Mouse (Mus musculus): ENCODE data around the gene Rtf1. TPM values are rescaled to one million over a fixed set of nuclear protein-coding genes. Genes with fewer than 3 reads are reported as not detected.

Gene Rtf1
- polyA plus RNA-seq, 2 experiments: 32.3 to 33.2 TPM

GRCm38 (mm10) chr2:119760251-119760650 is 85.4 kb downstream of the Rtf1 start, which contains the start of gene Ltk:
Gene Ltk, minus strand, starts transcription at chr2:119760431.
- no peak for TF ChIP-seq POLR2A (IDR thresholded peaks at IDR 0.05; ENCODE audit: borderline replicate concordance, extremely low read depth, insufficient read depth, insufficient read length)
- Histone ChIP-seq H3K4me1 (ENCODE audit: control insufficient read depth, insufficient read depth, low read length) (peaks cover 9% of the 10 kb centered on the region), H3K9ac (ENCODE audit: low read depth, low read length, severe bottlenecking) (no peak within 1 kb of the TSS), H3K36me3 (ENCODE audit: control insufficient read depth, insufficient read depth, low read length) (peaks cover 16% of the 10 kb centered on the region), H3K4me3 (replicated peaks; ENCODE audit: low read length) (0 out of 2 replicates have a peak within 1 kb of the TSS, but pooled peaks have one; percentile 57), H3K9me3 (ENCODE audit: control insufficient read depth, low read length) (no peaks in the 10 kb centered on the region), H3K27ac (replicated peaks; ENCODE audit: low read depth, low read length) (no peak within 1 kb of the TSS), H3K27me3 (ENCODE audit: control insufficient read depth, insufficient read depth, low read length) (peaks cover 47% of the 10 kb centered on the region), H3K4me2 (replicated peaks; ENCODE audit: low read depth, low read length, severe bottlenecking) (peak within 1 kb of the TSS; percentile 100; the same call in 1 of the 2 replicates)
- 10% methylated on average over 9 of the region's 9 CpGs for WGBS
- ATAC-seq (ENCODE audit: low FRiP score, low read depth) (no peak), DNase-seq (ENCODE audit: low spot score) (no peak)

GRCm38 (mm10) chr2:119762276-119762675 is 87.4 kb downstream of the Rtf1 start:
- WGBS: 70% methylated on average over 1 of the region's 1 CpGs
- Histone ChIP-seq H3K4me2 (replicated peaks; ENCODE audit: low read depth, low read length, severe bottlenecking) (no peak overlapping the region), H3K9me3 (ENCODE audit: control insufficient read depth, low read length) (no peaks in the 10 kb centered on the region), H3K27me3 (ENCODE audit: control insufficient read depth, insufficient read depth, low read length) (peaks cover 34% of the 10 kb centered on the region), H3K9ac (ENCODE audit: low read depth, low read length, severe bottlenecking) (no peak overlapping the region), H3K4me1 (ENCODE audit: control insufficient read depth, insufficient read depth, low read length) (peaks cover 9% of the 10 kb centered on the region), H3K27ac (replicated peaks; ENCODE audit: low read depth, low read length) (no peak overlapping the region), H3K36me3 (ENCODE audit: control insufficient read depth, insufficient read depth, low read length) (peaks cover 26% of the 10 kb centered on the region), H3K4me3 (replicated peaks; ENCODE audit: low read length) (no peak overlapping the region)
- no peak for ATAC-seq (ENCODE audit: low FRiP score, low read depth)
- no peak for TF ChIP-seq POLR2A (IDR thresholded peaks at IDR 0.05; ENCODE audit: borderline replicate concordance, extremely low read depth, insufficient read depth, insufficient read length)
- DNase-seq (ENCODE audit: low spot score): no peak

GRCm38 (mm10) chr2:119763924-119764323 is 89.1 kb downstream of the Rtf1 start:
- WGBS: 63% methylated on average over 4 of the region's 4 CpGs
- H3K27me3 ChIP-seq (ENCODE audit: control insufficient read depth, insufficient read depth, low read length): peaks cover 18% of the 10 kb centered on the region
- no peak overlapping the region for H3K9ac ChIP-seq (ENCODE audit: low read depth, low read length, severe bottlenecking)
- no peak overlapping the region for H3K4me2 ChIP-seq (replicated peaks; ENCODE audit: low read depth, low read length, severe bottlenecking)
- H3K4me3 ChIP-seq (replicated peaks; ENCODE audit: low read length): no peak overlapping the region
- H3K4me1 ChIP-seq (ENCODE audit: control insufficient read depth, insufficient read depth, low read length): no peaks in the 10 kb centered on the region
- DNase-seq (ENCODE audit: low spot score) (no peak), ATAC-seq (ENCODE audit: low FRiP score, low read depth) (no peak)
- no peak for TF ChIP-seq POLR2A (IDR thresholded peaks at IDR 0.05; ENCODE audit: borderline replicate concordance, extremely low read depth, insufficient read depth, insufficient read length)
- peaks cover 39% of the 10 kb centered on the region for H3K36me3 ChIP-seq (ENCODE audit: control insufficient read depth, insufficient read depth, low read length)
- no peak overlapping the region for H3K27ac ChIP-seq (replicated peaks; ENCODE audit: low read depth, low read length)
- no peaks in the 10 kb centered on the region for H3K9me3 ChIP-seq (ENCODE audit: control insufficient read depth, low read length)

GRCm38 (mm10) chr2:119767246-119767645 is 92.4 kb downstream of the Rtf1 start:
- 93% methylated on average over 6 of the region's 6 CpGs for WGBS
- no peak for TF ChIP-seq POLR2A (IDR thresholded peaks at IDR 0.05; ENCODE audit: borderline replicate concordance, extremely low read depth, insufficient read depth, insufficient read length)

More at GRCm38 (mm10) chr2:119767246-119767645, 92.4 kb downstream of the Rtf1 start:
- Histone ChIP-seq H3K4me3 (replicated peaks; ENCODE audit: low read length) (no peak overlapping the region), H3K4me2 (replicated peaks; ENCODE audit: low read depth, low read length, severe bottlenecking) (no peak overlapping the region), H3K27ac (replicated peaks; ENCODE audit: low read depth, low read length) (no peak overlapping the region), H3K36me3 (ENCODE audit: control insufficient read depth, insufficient read depth, low read length) (peaks cover 71% of the 10 kb centered on the region), H3K9me3 (ENCODE audit: control insufficient read depth, low read length) (no peaks in the 10 kb centered on the region), H3K9ac (ENCODE audit: low read depth, low read length, severe bottlenecking) (no peak overlapping the region), H3K4me1 (ENCODE audit: control insufficient read depth, insufficient read depth, low read length) (no peaks in the 10 kb centered on the region), H3K27me3 (ENCODE audit: control insufficient read depth, insufficient read depth, low read length) (no peaks in the 10 kb centered on the region)
- ATAC-seq (ENCODE audit: low FRiP score, low read depth): no peak
- no peak for DNase-seq (ENCODE audit: low spot score)

Other genes starting within 250 kb of the Rtf1 start
- gene Ino80, start 197.4 kb upstream of the Rtf1 start, polyA plus RNA-seq (2012; rRNA removed): 15.7 and 16.4 TPM in 2 replicates
- 6.3 TPM in 2 replicates for gene Ino80, start 197.4 kb upstream of the Rtf1 start, polyA plus RNA-seq (2014; fragmentation: Nextera tagmentation; extraction: Ambion mirVana)
- 0.12 and 0.19 TPM in 2 replicates for gene Exd1, start 127.4 kb upstream of the Rtf1 start, polyA plus RNA-seq (2012; rRNA removed)
- 0.12 and 0.39 TPM in 2 replicates for gene Exd1, start 127.4 kb upstream of the Rtf1 start, polyA plus RNA-seq (2014; fragmentation: Nextera tagmentation; extraction: Ambion mirVana)
- 53.8 and 61.7 TPM in 2 replicates for gene Chp1, start 127.4 kb upstream of the Rtf1 start, polyA plus RNA-seq (2012; rRNA removed)
- gene Chp1, start 127.4 kb upstream of the Rtf1 start, polyA plus RNA-seq (2014; fragmentation: Nextera tagmentation; extraction: Ambion mirVana): 55.6 and 64.4 TPM in 2 replicates
- gene Nusap1, start 56.8 kb upstream of the Rtf1 start, polyA plus RNA-seq (2012; rRNA removed): 24.3 and 37.8 TPM in 2 replicates
- 51.9 and 58.6 TPM in 2 replicates for gene Nusap1, start 56.8 kb upstream of the Rtf1 start, polyA plus RNA-seq (2014; fragmentation: Nextera tagmentation; extraction: Ambion mirVana)
- 19.6 and 19.8 TPM in 2 replicates for gene Oip5, start 56.6 kb upstream of the Rtf1 start, polyA plus RNA-seq (2012; rRNA removed)
- 16.3 and 16.6 TPM in 2 replicates for gene Oip5, start 56.6 kb upstream of the Rtf1 start, polyA plus RNA-seq (2014; fragmentation: Nextera tagmentation; extraction: Ambion mirVana)
- gene Ndufaf1, start 12.2 kb upstream of the Rtf1 start, polyA plus RNA-seq (2012; rRNA removed): 14.6 and 18.8 TPM in 2 replicates
- gene Ndufaf1, start 12.2 kb upstream of the Rtf1 start, polyA plus RNA-seq (2014; fragmentation: Nextera tagmentation; extraction: Ambion mirVana): 41.9 and 44.0 TPM in 2 replicates
- gene Itpka, start 67.3 kb downstream of the Rtf1 start, polyA plus RNA-seq (2012; rRNA removed): 0.50 and 0.54 TPM in 2 replicates
- 0.28 and 0.52 TPM in 2 replicates for gene Itpka, start 67.3 kb downstream of the Rtf1 start, polyA plus RNA-seq (2014; fragmentation: Nextera tagmentation; extraction: Ambion mirVana)
- 0.12 and 0.13 TPM in 2 replicates for gene Ltk, start 85.4 kb downstream of the Rtf1 start, polyA plus RNA-seq (2012; rRNA removed)
- 0.10 TPM in 1 of 2 replicates, not detected in the other for gene Ltk, start 85.4 kb downstream of the Rtf1 start, polyA plus RNA-seq (2014; fragmentation: Nextera tagmentation; extraction: Ambion mirVana)
- gene Rpap1, start 112.5 kb downstream of the Rtf1 start, polyA plus RNA-seq (2012; rRNA removed): 27.7 and 39.8 TPM in 2 replicates
- 22.5 and 27.0 TPM in 2 replicates for gene Rpap1, start 112.5 kb downstream of the Rtf1 start, polyA plus RNA-seq (2014; fragmentation: Nextera tagmentation; extraction: Ambion mirVana)
- 44.2 and 49.9 TPM in 2 replicates for gene Tyro3, start 122.7 kb downstream of the Rtf1 start, polyA plus RNA-seq (2012; rRNA removed)
- 28.5 and 31.7 TPM in 2 replicates for gene Tyro3, start 122.7 kb downstream of the Rtf1 start, polyA plus RNA-seq (2014; fragmentation: Nextera tagmentation; extraction: Ambion mirVana)
- 27.3 and 30.9 TPM in 2 replicates for gene Mga, start 222.2 kb downstream of the Rtf1 start, polyA plus RNA-seq (2012; rRNA removed)
- gene Mga, start 222.2 kb downstream of the Rtf1 start, polyA plus RNA-seq (2014; fragmentation: Nextera tagmentation; extraction: Ambion mirVana): 38.4 and 42.3 TPM in 2 replicates

Data from limb, embryonic 14.5 days (tissue).